Mouse (Mus musculus): Measurements from ENCODE around the gene Lelp1. TPM values are rescaled to one million over a fixed set of nuclear protein-coding genes. Genes with fewer than 3 reads are reported as not detected.

Lelp1 gene
- polyA plus RNA-seq, 1 experiment from 2014 or later = not detected

Other genes with a start within 250 kb of the Lelp1 start
- not detected in 2 replicates for gene Pglyrp3, start 128.2 kb downstream of the Lelp1 start, polyA plus RNA-seq (2016; fragmentation: Nextera tagmentation; extraction: Ambion mirVana)
- 0.14 and 0.25 TPM in 2 replicates for gene Lor, start 59.6 kb downstream of the Lelp1 start, polyA plus RNA-seq (2016; fragmentation: Nextera tagmentation; extraction: Ambion mirVana)
- not detected in 2 replicates for gene Prr9, start 18.8 kb downstream of the Lelp1 start, polyA plus RNA-seq (2016; fragmentation: Nextera tagmentation; extraction: Ambion mirVana)
- gene Sprr2a1, start 73.1 kb upstream of the Lelp1 start, polyA plus RNA-seq (2016; fragmentation: Nextera tagmentation; extraction: Ambion mirVana) = not detected in 2 replicates
- gene Sprr2a2, start 73.2 kb upstream of the Lelp1 start, polyA plus RNA-seq (2016; fragmentation: Nextera tagmentation; extraction: Ambion mirVana) = not detected in 2 replicates
- not detected in 2 replicates for gene Sprr2a3, start 142.7 kb upstream of the Lelp1 start, polyA plus RNA-seq (2016; fragmentation: Nextera tagmentation; extraction: Ambion mirVana)
- gene Sprr2b, start 173.9 kb upstream of the Lelp1 start, polyA plus RNA-seq (2016; fragmentation: Nextera tagmentation; extraction: Ambion mirVana) = not detected in 2 replicates
- not detected in 2 replicates for gene Sprr2d, start 196.4 kb upstream of the Lelp1 start, polyA plus RNA-seq (2016; fragmentation: Nextera tagmentation; extraction: Ambion mirVana)
- not detected in 2 replicates for gene Sprr2e, start 209.4 kb upstream of the Lelp1 start, polyA plus RNA-seq (2016; fragmentation: Nextera tagmentation; extraction: Ambion mirVana)
- gene Sprr2f, start 222.4 kb upstream of the Lelp1 start, polyA plus RNA-seq (2016; fragmentation: Nextera tagmentation; extraction: Ambion mirVana) = not detected in 2 replicates
- gene Sprr2h, start 242.9 kb upstream of the Lelp1 start, polyA plus RNA-seq (2016; fragmentation: Nextera tagmentation; extraction: Ambion mirVana) = not detected in 2 replicates